Mouse (Mus musculus) left cerebral cortex, adult 6 months (tissue): ENCODE data around the gene Olfr1057. TPM values are rescaled to one million over a fixed set of nuclear protein-coding genes. Genes with fewer than 3 reads are reported as not detected.

Experiments used
- long read RNA-seq, 2 experiments: library from polyadenylated mRNA; unstranded; transcript quantifications; one replicate each; pipeline ENCODE4 v2.0.0; 2019 to 2020
- polyA plus RNA-seq: library from polyadenylated mRNA; unstranded; fragments of <200 nt; fragmentation: Nextera tagmentation; gene quantifications from 2 replicates; pipeline ENCODE4 v1.2.3, GENCODE M21; 2021

Gene Olfr1057
- not detected in 2 replicates for polyA plus RNA-seq
- long read RNA-seq, experiment 1, result 0 reads
- long read RNA-seq, experiment 2, result 0 reads

DNA sequence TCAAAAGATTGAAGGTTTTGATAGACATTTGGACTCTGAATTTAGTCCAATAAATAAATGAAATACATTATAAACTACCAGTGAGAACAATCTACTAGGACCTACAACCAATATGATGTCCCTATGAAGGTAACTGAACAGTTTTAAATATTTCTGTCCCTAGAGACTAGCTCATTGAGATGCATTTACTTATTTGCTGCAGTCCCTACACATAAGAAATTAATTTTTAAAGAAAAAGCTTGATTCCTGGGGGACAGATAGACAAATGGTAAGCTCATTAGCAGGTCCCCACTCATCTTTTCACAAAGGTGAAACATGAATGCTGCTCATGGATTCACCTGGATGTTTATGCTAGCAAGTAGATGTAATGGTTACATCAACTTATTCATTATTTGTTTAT is at the start of gene Olfr1057:
Olfr1057 (minus strand) TSS at position 101 of the 400 bp plus-strand sequence.

DNA sequence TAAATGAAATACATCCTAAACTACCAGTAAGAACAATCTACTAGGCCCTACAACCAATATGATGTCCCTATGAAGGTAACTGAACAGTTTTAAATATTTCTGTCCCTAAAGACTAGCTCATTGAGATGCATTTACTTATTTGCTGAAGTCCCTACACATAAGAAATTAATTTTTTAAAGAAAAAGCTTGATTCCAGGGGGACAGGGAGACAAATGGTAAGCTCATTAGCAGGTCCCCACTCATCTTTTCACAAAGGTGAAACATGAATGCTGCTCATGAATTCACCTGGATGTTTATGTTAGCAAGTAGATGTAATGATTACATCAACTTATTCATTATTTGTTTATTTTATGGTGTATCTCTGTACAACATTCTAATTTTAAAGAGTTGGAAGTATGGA is 48.5 kb upstream of the Olfr1057 start, which contains the start of gene Olfr1062:
Olfr1062 (minus strand) TSS at position 101 of the 400 bp plus-strand sequence.

DNA sequence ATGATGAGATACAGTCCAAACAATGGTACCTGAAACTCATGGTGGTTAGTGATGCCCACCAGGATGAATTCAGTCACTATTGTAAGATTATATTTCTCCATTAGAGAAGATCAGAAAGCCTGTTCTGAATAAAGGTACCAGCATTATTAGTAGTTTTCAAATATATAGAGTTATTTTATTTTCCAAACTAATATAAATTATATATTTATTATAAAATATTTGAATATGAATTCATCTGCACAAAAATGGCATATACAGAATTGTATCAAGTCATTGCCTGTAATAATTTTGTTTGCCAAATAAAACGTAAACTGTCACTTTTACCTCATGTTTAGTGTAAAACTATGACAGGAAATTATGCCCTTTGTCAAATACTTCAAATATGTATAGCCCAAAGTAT is 35.8 kb upstream of the Olfr1057 start, which contains the start of gene Olfr1061:
Olfr1061 (minus strand) TSS at position 101 of the 400 bp plus-strand sequence.

DNA sequence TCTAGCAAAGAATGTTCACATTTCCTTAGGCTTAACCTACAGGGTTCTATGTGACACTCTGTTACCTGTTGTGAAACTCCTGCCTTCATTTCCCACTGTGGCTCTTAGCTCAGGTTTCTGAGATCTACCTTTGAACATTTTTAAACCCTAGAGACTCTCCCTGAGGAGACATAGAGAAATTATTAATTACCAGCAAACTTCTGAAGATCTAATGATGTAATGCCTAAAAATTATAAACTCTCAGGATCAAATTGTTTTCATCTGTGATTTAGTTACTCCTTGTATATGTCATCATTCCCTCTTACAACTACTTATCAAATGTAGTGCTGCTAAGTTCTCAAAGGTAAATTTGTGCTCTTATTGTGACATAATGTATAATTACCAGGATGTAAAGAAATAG is 10.3 kb upstream of the Olfr1057 start, which contains the start of gene Olfr1058:
Olfr1058 (minus strand) TSS at position 101 of the 400 bp plus-strand sequence.

DNA sequence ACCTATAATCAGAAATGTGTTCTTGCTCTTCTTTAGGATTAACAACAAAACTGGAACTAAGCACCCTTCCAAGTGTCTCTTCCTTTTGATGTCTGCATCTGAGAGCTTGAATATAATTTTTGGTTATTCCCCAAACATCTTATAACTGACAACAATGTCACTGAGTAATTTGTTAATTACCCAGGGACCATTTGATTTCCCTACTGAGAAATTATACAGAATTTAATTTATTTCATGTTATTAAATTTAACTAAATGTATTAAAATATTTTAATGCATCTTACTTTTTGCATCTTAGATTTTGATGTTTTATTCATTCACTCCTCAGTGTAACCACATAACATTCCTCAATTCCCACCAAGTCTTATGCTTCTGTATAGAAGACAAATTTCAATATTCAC is 15.8 kb downstream of the Olfr1057 start, which contains the start of gene Olfr1056:
Olfr1056 (minus strand) TSS at position 101 of the 400 bp plus-strand sequence.

DNA sequence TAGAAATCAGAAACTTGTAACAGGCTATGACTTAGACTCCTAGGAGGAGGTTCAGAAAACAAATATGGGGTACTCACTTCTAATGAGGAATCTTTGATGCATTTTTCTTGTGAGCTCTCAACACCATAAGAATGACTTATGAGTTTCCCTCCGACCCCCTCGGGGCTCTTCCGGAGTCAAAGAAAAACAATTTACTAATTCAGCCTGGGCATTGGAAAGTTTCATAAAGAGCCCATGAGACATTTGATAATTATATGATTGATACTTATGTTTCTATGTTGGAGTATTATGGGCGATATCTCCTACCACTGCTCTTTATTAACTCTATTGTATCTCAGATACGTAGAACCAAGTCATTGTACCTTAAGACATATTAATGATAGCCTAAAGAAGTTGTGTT is 28.0 kb downstream of the Olfr1057 start, which contains the start of gene Olfr1055:
Olfr1055 (minus strand) TSS at position 101 of the 400 bp plus-strand sequence.

DNA sequence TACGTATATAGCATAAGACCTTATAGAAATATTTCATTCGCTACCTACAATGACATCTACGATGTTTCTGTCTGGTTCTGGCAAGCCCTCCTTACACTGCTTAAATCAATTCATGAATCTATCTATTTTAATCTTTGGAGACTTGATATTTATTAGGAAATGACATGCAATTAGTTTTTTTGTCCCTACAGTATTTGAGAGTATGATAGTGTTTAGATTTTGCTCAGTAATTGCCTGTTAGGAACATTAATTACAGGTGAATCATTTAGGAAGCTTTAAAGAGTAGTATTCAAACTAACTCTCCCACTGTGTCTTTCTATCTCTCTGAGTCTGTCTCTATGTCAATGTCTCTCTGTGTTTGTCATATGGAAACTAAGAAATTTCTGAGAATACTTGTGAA is 42.9 kb downstream of the Olfr1057 start, which contains the start of gene Olfr1054:
Olfr1054 (minus strand) TSS at position 101 of the 400 bp plus-strand sequence.

Other genes starting within 250 kb of the Olfr1057 start
- not detected in 2 replicates for gene Olfr1039, start 242.5 kb downstream of the Olfr1057 start, polyA plus RNA-seq
- gene Olfr1040, start 231.7 kb downstream of the Olfr1057 start, polyA plus RNA-seq, result not detected in 2 replicates
- not detected in 2 replicates for gene Olfr1042, start 216.6 kb downstream of the Olfr1057 start, polyA plus RNA-seq
- gene Olfr1043, start 210.9 kb downstream of the Olfr1057 start, polyA plus RNA-seq, result not detected in 2 replicates
- gene Olfr1044, start 200.6 kb downstream of the Olfr1057 start, polyA plus RNA-seq, result not detected in 2 replicates
- gene Olfr52, start 192.7 kb downstream of the Olfr1057 start, polyA plus RNA-seq, result not detected in 2 replicates
- not detected in 2 replicates for gene Olfr1045, start 175.4 kb downstream of the Olfr1057 start, polyA plus RNA-seq
- not detected in 2 replicates for gene Olfr1046, start 159.1 kb downstream of the Olfr1057 start, polyA plus RNA-seq
- not detected in 2 replicates for gene Olfr1047, start 147.0 kb downstream of the Olfr1057 start, polyA plus RNA-seq
- gene Olfr1048, start 138.1 kb downstream of the Olfr1057 start, polyA plus RNA-seq, result not detected in 2 replicates
- gene Olfr1049, start 120.1 kb downstream of the Olfr1057 start, polyA plus RNA-seq, result not detected in 2 replicates
- gene Olfr1051, start 99.3 kb downstream of the Olfr1057 start, polyA plus RNA-seq, result not detected in 2 replicates
- gene Olfr1052, start 85.9 kb downstream of the Olfr1057 start, polyA plus RNA-seq, result not detected in 2 replicates
- not detected in 2 replicates for gene Olfr1053, start 63.1 kb downstream of the Olfr1057 start, polyA plus RNA-seq
- gene Olfr1054, start 43.0 kb downstream of the Olfr1057 start, polyA plus RNA-seq, result not detected in 2 replicates
- gene Olfr1055, start 28.1 kb downstream of the Olfr1057 start, polyA plus RNA-seq, result not detected in 2 replicates
- not detected in 2 replicates for gene Olfr1056, start 15.9 kb downstream of the Olfr1057 start, polyA plus RNA-seq
- not detected in 2 replicates for gene Olfr1058, start 10.2 kb upstream of the Olfr1057 start, polyA plus RNA-seq
- gene Olfr1061, start 35.7 kb upstream of the Olfr1057 start, polyA plus RNA-seq, result not detected in 2 replicates
- gene Olfr1062, start 48.4 kb upstream of the Olfr1057 start, polyA plus RNA-seq, result not detected in 2 replicates
- not detected in 2 replicates for gene Olfr1065, start 72.2 kb upstream of the Olfr1057 start, polyA plus RNA-seq
- not detected in 2 replicates for gene Olfr1066, start 77.9 kb upstream of the Olfr1057 start, polyA plus RNA-seq
- not detected in 2 replicates for gene Olfr228, start 109.0 kb upstream of the Olfr1057 start, polyA plus RNA-seq
- gene Olfr1076, start 130.1 kb upstream of the Olfr1057 start, polyA plus RNA-seq, result not detected in 2 replicates
- not detected in 2 replicates for gene Olfr1079, start 164.1 kb upstream of the Olfr1057 start, polyA plus RNA-seq
- gene Olfr1080, start 179.8 kb upstream of the Olfr1057 start, polyA plus RNA-seq, result not detected in 2 replicates
- not detected in 2 replicates for gene Olfr1082, start 220.6 kb upstream of the Olfr1057 start, polyA plus RNA-seq